Mouse (Mus musculus) forebrain, postnatal 0 days (tissue): ENCODE data around the gene Muc13. TPM values are rescaled to one million over a fixed set of nuclear protein-coding genes. Genes with fewer than 3 reads are reported as not detected.
A peak's percentile ranks its signal among the peaks of the same experiment; 100 is the strongest.

Source experiments
- ATAC-seq: fragments of 200-750 bp; cut with Nextera tagmentation; 2 replicates; pipeline ENCODE4 v1.8.0; 2017; ENCODE audit warnings: mild to moderate bottlenecking, moderate library complexity
- DNase-seq: peaks from one replicate; pipeline ENCODE4 v3.0.0-alpha.2; 2015
- H3K27ac ChIP-seq: fragments of 300-500 bp; sonication (generic); 2 replicates; pipeline ENCODE4 v1.5.1; 2014; ENCODE audit warnings: low read depth, mild to moderate bottlenecking, antibody characterized with exemption, low read length, moderate library complexity, mixed read lengths
- H3K27me3 ChIP-seq: fragments of 300-500 bp; sonication (generic); 2 replicates; pipeline ENCODE4 v1.6.1; 2014; ENCODE audit warnings: mild to moderate bottlenecking, low read length, mixed read lengths; ENCODE audit not compliant: insufficient read depth
- H3K36me3 ChIP-seq: fragments of 300-500 bp; sonication (generic); 2 replicates; pipeline ENCODE4 v1.6.1; 2014; ENCODE audit warnings: mild to moderate bottlenecking, moderate library complexity; ENCODE audit not compliant: insufficient read depth
- H3K4me1 ChIP-seq: fragments of 300-500 bp; sonication (generic); 2 replicates; pipeline ENCODE4 v1.6.1; 2014; ENCODE audit warnings: antibody characterized with exemption; ENCODE audit not compliant: insufficient read depth
- H3K4me2 ChIP-seq: fragments of 300-500 bp; sonication (generic); 2 replicates; pipeline ENCODE4 v1.6.1; 2014; ENCODE audit warnings: low read depth, mild to moderate bottlenecking, moderate library complexity
- H3K4me3 ChIP-seq: fragments of 300-500 bp; sonication (generic); 2 replicates; pipeline ENCODE4 v1.5.1; 2014; ENCODE audit warnings: low read depth, low read length, mixed read lengths
- H3K9ac ChIP-seq: fragments of 300-500 bp; sonication (generic); 2 replicates; pipeline ENCODE4 v1.6.1; 2014; ENCODE audit warnings: mild to moderate bottlenecking
- H3K9me3 ChIP-seq: fragments of 300-500 bp; sonication (generic); 2 replicates; pipeline ENCODE4 v1.6.1; 2016; ENCODE audit warnings: low read length
- CTCF ChIP-seq: sonication (generic); IDR thresholded peaks from 2 replicates; pipeline ENCODE4 v1.5.1; 2016; ENCODE audit warnings: antibody characterized with exemption, control low read depth, low read depth
- WGBS: fragments of 180-500 bp; shearing (Covaris S2); extraction: QIAGEN DNeasy Blood & Tissue Kit; methylation state at CpG from one replicate; pipeline ENCODE4 v1.1.7; 2014; 5-methylcytosine and 5-hydroxymethylcytosine counted together
- polyA plus RNA-seq: library from polyadenylated mRNA; unstranded; fragments of >200 nt; fragmentation: Nextera tagmentation; extraction: Ambion mirVana; gene quantifications from 2 replicates; pipeline ENCODE4 v1.2.1, GENCODE M21; 2015
- total RNA-seq: library from RNA; depleted of rRNA; stranded (reverse); fragments of >200 nt; gene quantifications from 2 replicates; pipeline ENCODE4 v1.2.3, GENCODE M21; 2014

Muc13 gene
- total and polyA plus RNA-seq, 2 experiments from 2014 or later, result not detected

DNA sequence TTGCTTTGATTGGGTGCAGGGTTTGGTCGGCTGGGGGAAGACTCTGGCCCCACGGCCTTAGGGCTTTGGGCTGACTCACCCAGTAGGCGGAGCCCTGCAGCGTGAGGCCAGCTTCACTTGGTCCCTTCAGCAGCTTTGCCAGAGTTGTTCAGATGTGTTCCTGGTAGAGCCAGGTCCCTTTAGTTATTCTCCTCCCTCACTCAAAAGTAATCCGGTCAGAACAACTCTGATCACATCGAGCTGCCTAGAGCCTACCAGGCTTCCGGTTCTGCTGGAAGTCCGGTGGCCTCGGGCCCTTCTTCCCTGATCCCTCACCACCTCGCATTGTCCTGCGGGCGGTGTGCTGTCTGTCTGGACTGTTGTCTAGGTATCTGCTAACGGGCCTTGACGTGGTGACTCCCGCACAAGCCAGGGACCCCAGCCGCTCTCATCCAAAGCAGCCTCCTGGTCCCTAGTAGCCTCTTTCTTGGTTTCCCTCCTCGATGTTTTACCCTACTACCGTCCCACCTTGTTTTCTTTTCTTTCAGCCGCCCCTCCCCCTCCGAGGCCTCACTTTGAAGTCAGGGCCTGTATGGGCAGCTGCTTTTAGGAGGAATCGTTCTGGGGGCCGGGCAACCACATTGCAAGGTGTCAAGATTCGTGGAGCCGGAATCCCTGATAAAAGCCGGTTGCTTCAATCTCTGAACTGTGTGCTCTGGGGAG is 40.1 kb downstream of the Muc13 start:
- Histone ChIP-seq H3K9me3 (no peaks in the 10 kb centered on the region), H3K9ac (no peak overlapping the region), H3K36me3 (no peaks in the 10 kb centered on the region), H3K27me3 (peaks cover 17% of the 10 kb centered on the region), H3K4me2 (peak overlapping the region; percentile 31), H3K4me1 (peaks cover 6% of the 10 kb centered on the region; the same call in 1 of the 2 replicates), H3K4me3 (no peak overlapping the region), H3K27ac (peak overlapping the region; percentile 21; the same call in 1 of the 2 replicates)
- DNase-seq (peak; percentile 26), ATAC-seq (peak; percentile 58; the same call in 1 of the 2 replicates)
- 5% methylated on average over 25 of the region's 25 CpGs for WGBS
- peak; percentile 22; the same call in 1 of the 2 replicates for TF ChIP-seq CTCF

DNA sequence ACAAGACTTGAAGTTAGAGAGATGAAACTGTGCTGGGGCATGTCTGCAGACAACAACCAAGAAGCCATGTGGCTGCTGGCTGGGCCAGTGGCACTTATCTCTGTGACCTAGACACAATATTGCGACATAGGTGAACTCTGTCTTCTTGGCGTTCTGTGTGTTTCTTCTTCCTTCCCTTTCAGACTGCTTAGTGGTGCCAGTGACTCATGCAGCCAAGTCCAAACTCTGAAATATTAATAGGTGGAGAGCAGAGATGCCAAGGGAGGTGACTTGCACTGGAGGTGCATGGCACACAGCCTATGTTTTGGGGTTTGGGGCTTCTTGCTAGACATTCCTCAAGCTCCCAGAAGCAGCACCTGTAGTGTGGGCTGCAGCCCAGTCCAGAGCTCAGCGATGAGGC is 42.8 kb downstream of the Muc13 start:
- H3K9ac ChIP-seq, result no peak overlapping the region
- peaks cover 7% of the 10 kb centered on the region for H3K27me3 ChIP-seq
- H3K4me3 ChIP-seq, result no peak overlapping the region
- 88% methylated on average over 3 of the region's 3 CpGs for WGBS
- H3K9me3 ChIP-seq, result no peaks in the 10 kb centered on the region
- H3K4me2 ChIP-seq, result no peak overlapping the region
- H3K36me3 ChIP-seq, result no peaks in the 10 kb centered on the region
- no peak overlapping the region for H3K27ac ChIP-seq
- DNase-seq (no peak), ATAC-seq (no peak)
- H3K4me1 ChIP-seq, result peaks cover 6% of the 10 kb centered on the region; the same call in 1 of the 2 replicates
- TF ChIP-seq CTCF, result no peak

DNA sequence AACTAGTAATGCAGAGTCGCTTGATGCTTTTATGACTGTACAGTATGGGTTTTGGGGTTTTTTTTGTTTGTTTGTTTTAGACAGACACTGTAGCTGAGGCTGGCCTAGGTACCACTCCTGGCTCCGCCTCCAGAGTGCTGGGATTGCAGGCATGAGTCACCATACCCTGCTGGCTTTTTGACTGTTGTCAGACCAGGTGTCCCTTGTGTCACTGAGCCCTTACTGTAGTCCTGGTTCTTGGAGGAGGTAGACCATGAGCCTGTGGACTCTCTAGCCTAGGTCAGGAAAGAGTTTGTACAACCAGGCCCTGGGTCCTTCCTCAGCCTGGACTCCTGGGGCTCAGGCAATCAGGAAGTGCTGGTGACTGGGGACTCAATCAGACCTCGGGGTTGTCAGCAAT is 43.4 kb downstream of the Muc13 start:
- Histone ChIP-seq H3K4me2 (no peak overlapping the region), H3K9ac (no peak overlapping the region), H3K27ac (no peak overlapping the region), H3K27me3 (peaks cover 7% of the 10 kb centered on the region), H3K4me3 (no peak overlapping the region), H3K4me1 (peaks cover 6% of the 10 kb centered on the region; the same call in 1 of the 2 replicates), H3K9me3 (no peaks in the 10 kb centered on the region), H3K36me3 (no peaks in the 10 kb centered on the region)
- 71% methylated on average over 3 of the region's 3 CpGs for WGBS
- no peak for TF ChIP-seq CTCF
- ATAC-seq, result no peak
- DNase-seq, result no peak

DNA sequence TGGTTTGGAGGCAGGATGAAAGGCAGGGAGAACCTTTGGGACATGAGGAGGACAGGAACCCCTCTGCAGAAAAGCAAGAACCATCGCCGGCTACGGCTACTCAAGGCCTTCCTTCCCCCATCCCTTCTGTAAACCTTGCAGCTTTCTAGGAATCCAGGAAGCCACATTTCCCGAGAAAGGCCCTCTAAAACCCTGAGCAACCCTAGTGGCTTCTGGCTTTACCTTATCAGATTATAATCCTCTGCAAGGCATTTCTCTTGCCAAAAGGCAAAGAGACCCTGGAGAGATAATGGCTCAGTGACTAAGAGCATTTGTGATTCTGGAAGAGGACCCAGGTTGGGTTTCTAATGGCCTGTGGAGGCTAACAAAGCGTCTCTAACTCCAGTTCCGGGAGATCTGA is 46.8 kb downstream of the Muc13 start:
- H3K36me3 ChIP-seq, result no peaks in the 10 kb centered on the region
- no peak overlapping the region for H3K27ac ChIP-seq
- no peak overlapping the region for H3K4me3 ChIP-seq
- no peak overlapping the region for H3K4me2 ChIP-seq
- H3K9ac ChIP-seq, result no peak overlapping the region
- 75% methylated on average over 6 of the region's 6 CpGs for WGBS
- TF ChIP-seq CTCF, result no peak
- H3K9me3 ChIP-seq, result no peaks in the 10 kb centered on the region
- H3K27me3 ChIP-seq, result no peaks in the 10 kb centered on the region
- no peaks in the 10 kb centered on the region for H3K4me1 ChIP-seq
- no peak for ATAC-seq
- no peak for DNase-seq

DNA sequence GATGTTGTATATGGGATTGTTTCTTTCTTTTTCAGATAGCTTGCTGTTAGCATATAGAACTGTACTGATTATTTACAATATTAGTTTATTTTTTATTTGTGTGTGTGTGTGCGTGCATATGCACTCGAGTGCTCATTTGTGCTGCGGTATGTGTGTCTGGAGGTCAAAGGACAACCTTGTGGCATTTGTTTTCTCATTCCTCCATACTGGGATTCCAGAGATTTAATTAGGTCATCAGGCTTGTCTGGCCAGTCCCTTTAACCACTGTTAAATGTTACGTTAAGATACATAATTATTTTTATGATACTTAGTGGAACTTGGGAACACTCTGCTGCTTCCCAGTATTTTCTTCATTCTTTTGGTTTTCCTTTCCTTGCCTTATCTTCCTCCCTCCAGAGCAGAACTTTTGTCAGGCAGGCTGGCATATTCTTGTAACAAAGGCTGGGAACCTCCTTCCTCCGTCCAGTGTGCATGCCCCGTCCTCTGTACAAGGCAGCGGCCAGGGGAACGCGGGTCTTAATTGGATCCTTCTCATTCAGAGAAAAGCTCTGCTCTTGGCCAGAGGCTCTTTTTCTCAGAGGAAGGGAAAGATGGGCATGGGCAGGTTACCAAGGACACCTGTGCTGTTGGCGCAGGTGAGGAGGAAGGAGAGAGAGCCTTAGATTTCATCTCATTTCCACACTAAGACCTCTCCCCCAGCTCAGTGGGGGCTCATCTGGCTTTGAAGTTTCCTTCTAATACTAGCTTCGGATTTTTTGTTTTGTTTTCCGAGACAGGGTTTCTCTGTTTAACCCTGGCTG is 48.4 kb downstream of the Muc13 start:
- Histone ChIP-seq H3K27me3 (no peaks in the 10 kb centered on the region), H3K4me1 (no peaks in the 10 kb centered on the region), H3K9ac (no peak overlapping the region), H3K4me2 (no peak overlapping the region), H3K27ac (no peak overlapping the region), H3K36me3 (no peaks in the 10 kb centered on the region), H3K9me3 (no peaks in the 10 kb centered on the region), H3K4me3 (no peak overlapping the region)
- WGBS, result 30% methylated on average over 12 of the region's 12 CpGs
- no peak for ATAC-seq
- DNase-seq, result no peak
- TF ChIP-seq CTCF, result no peak

DNA sequence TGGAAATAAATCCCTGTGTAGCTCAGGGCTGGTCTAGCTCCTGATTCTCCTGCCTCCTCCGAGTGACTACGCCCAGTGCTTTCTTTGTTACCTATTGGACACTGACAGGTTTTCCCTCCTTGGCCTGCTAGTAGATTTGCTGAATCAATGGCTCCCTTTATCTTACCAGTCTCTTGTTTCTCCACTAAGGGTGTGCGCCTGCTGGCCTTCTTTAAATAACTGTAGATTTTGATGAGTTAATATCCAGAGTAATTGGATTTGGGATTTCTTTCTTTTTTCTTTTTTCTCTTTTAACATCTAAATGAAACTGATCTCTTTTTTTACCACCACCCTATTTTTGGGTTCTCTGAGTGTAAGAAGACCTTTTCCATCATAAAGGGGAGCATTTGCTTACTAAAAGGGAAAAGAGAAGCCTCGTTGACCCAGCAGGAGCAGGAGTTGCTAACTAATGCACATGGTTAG is 50.3 kb downstream of the Muc13 start:
- H3K27ac ChIP-seq, result no peak overlapping the region
- DNase-seq, result no peak
- no peak for TF ChIP-seq CTCF
- 33% methylated on average over 4 of the region's 4 CpGs for whole genome bisulfite sequencing
- no peaks in the 10 kb centered on the region for H3K4me1 ChIP-seq
- no peak for ATAC-seq
- H3K36me3 ChIP-seq, result no peaks in the 10 kb centered on the region
- H3K4me2 ChIP-seq, result no peak overlapping the region
- no peaks in the 10 kb centered on the region for H3K9me3 ChIP-seq
- no peak overlapping the region for H3K9ac ChIP-seq
- H3K4me3 ChIP-seq, result no peak overlapping the region
- H3K27me3 ChIP-seq, result no peaks in the 10 kb centered on the region

DNA sequence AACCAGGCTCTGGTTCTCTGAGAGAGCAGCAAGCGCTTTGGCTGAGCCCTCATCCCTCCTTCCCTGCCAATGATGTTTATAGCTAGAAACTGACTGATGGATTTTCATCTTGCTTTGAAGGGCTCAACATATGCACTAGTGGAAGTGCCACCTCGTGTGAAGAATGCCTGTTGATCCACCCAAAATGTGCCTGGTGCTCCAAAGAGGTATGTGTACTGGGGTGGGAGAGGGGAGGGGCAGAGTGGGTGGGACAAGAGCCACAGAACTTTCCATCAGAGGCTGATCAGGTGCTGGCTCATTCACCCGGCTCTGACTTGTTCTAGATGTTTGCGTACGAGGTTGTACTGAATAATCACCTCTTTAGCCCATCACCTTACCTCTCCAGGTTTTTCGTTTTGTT is 51.0 kb downstream of the Muc13 start:
- ATAC-seq, result no peak
- no peak overlapping the region for H3K4me3 ChIP-seq
- H3K27ac ChIP-seq, result no peak overlapping the region
- no peaks in the 10 kb centered on the region for H3K4me1 ChIP-seq
- H3K36me3 ChIP-seq, result no peaks in the 10 kb centered on the region
- no peak for TF ChIP-seq CTCF
- H3K4me2 ChIP-seq, result no peak overlapping the region
- no peak overlapping the region for H3K9ac ChIP-seq
- WGBS, result 77% methylated on average over 6 of the region's 6 CpGs
- no peaks in the 10 kb centered on the region for H3K9me3 ChIP-seq
- no peaks in the 10 kb centered on the region for H3K27me3 ChIP-seq
- DNase-seq, result no peak
